Mouse (Mus musculus) hindbrain, embryonic 11.5 days (tissue): ENCODE data around the gene Cidec. TPM values are rescaled to one million over a fixed set of nuclear protein-coding genes. Genes with fewer than 3 reads are reported as not detected.
A peak's percentile ranks its signal among the peaks of the same experiment; 100 is the strongest.

Experiments used
- ATAC-seq: fragments of 200-750 bp; cut with Nextera tagmentation; 2 replicates; pipeline ENCODE4 v1.8.0; 2017; ENCODE audit warnings: mild to moderate bottlenecking, moderate TSS enrichment, moderate library complexity; ENCODE audit not compliant: low FRiP score
- DNase-seq: peaks from one replicate; pipeline ENCODE4 v3.0.0-alpha.2; 2015; ENCODE audit warnings: low spot score
- H3K27ac ChIP-seq: fragments of 300-500 bp; sonication (generic); 2 replicates; pipeline ENCODE4 v1.5.1; 2014; ENCODE audit warnings: mild to moderate bottlenecking, low read depth, low read length
- H3K27me3 ChIP-seq: fragments of 300-500 bp; sonication (generic); 2 replicates; pipeline ENCODE4 v1.6.1; 2014; ENCODE audit warnings: mild to moderate bottlenecking, low read length, moderate library complexity, mixed read lengths; ENCODE audit not compliant: control insufficient read depth, insufficient read depth
- H3K36me3 ChIP-seq: fragments of 300-500 bp; sonication (generic); 2 replicates; pipeline ENCODE4 v1.6.1; 2014; ENCODE audit warnings: mild to moderate bottlenecking, low read length, moderate library complexity, mixed read lengths; ENCODE audit not compliant: control insufficient read depth, insufficient read depth
- H3K4me1 ChIP-seq: fragments of 300-500 bp; sonication (generic); replicated peaks from 2 replicates; pipeline ENCODE4 v1.6.1; 2014; ENCODE audit warnings: low read length, mixed read lengths; ENCODE audit not compliant: control insufficient read depth, insufficient read depth
- H3K4me2 ChIP-seq: fragments of 300-500 bp; sonication (generic); replicated peaks from 2 replicates; pipeline ENCODE4 v1.6.1; 2014; ENCODE audit warnings: mild to moderate bottlenecking, low read depth, low read length
- H3K4me3 ChIP-seq: fragments of 300-500 bp; sonication (generic); 2 replicates; pipeline ENCODE4 v1.5.1; 2014; ENCODE audit warnings: low read depth, low read length
- H3K9ac ChIP-seq: fragments of 300-500 bp; sonication (generic); 2 replicates; pipeline ENCODE4 v1.6.1; 2014; ENCODE audit warnings: low read depth, low read length
- H3K9me3 ChIP-seq: fragments of 300-500 bp; sonication (generic); 2 replicates; pipeline ENCODE4 v1.6.1; 2016; ENCODE audit warnings: low read length; ENCODE audit not compliant: control insufficient read depth
- WGBS: fragments of 180-500 bp; shearing (Covaris S2); extraction: QIAGEN DNeasy Blood & Tissue Kit; methylation state at CpG from one replicate; pipeline ENCODE4 v1.1.7; 2014; 5-methylcytosine and 5-hydroxymethylcytosine counted together
- polyA plus RNA-seq: library from polyadenylated mRNA; unstranded; fragments of >200 nt; fragmentation: Nextera tagmentation; extraction: Ambion mirVana; gene quantifications from 2 replicates; pipeline ENCODE4 v1.2.1, GENCODE M21; 2014

Gene Cidec
- polyA plus RNA-seq, 1 experiment from 2014 or later, result not detected

- no peaks in the 10 kb centered on the region for H3K9me3 ChIP-seq
- H3K27ac ChIP-seq, result no peak overlapping the region
- H3K36me3 ChIP-seq, result no peaks in the 10 kb centered on the region
- H3K9ac ChIP-seq, result no peak overlapping the region
- ATAC-seq (no peak), DNase-seq (peak; percentile 86)
- H3K4me2 ChIP-seq, result no peak overlapping the region
- H3K4me3 ChIP-seq, result no peak overlapping the region
- WGBS, result 55% methylated on average over 7 of the region's 7 CpGs
- H3K27me3 ChIP-seq, result no peaks in the 10 kb centered on the region
- no peaks in the 10 kb centered on the region for H3K4me1 ChIP-seq
Measured at GRCm38 (mm10) chr6:113441147-113441680, 5.7 kb upstream of the Cidec start.

- Histone ChIP-seq H3K36me3 (no peaks in the 10 kb centered on the region), H3K4me2 (no peak overlapping the region), H3K9me3 (no peaks in the 10 kb centered on the region), H3K27ac (no peak overlapping the region), H3K9ac (no peak overlapping the region), H3K27me3 (no peaks in the 10 kb centered on the region), H3K4me1 (no peaks in the 10 kb centered on the region), H3K4me3 (no peak overlapping the region)
- DNase-seq (no peak), ATAC-seq (no peak)
- WGBS, result 88% methylated on average over 3 of the region's 3 CpGs
Measured at GRCm38 (mm10) chr6:113440686-113441085, 5.1 kb upstream of the Cidec start.

GRCm38 (mm10) chr6:113438721-113439430 is 3.3 kb upstream of the Cidec start:
- H3K27ac ChIP-seq, result no peak overlapping the region
- H3K36me3 ChIP-seq, result no peaks in the 10 kb centered on the region
- no peaks in the 10 kb centered on the region for H3K4me1 ChIP-seq
- WGBS, result 69% methylated on average over 12 of the region's 12 CpGs
- H3K9ac ChIP-seq, result no peak overlapping the region
- H3K4me2 ChIP-seq, result no peak overlapping the region
- no peak overlapping the region for H3K4me3 ChIP-seq
- H3K27me3 ChIP-seq, result no peaks in the 10 kb centered on the region
- DNase-seq (no peak), ATAC-seq (no peak)
- H3K9me3 ChIP-seq, result no peaks in the 10 kb centered on the region

- Histone ChIP-seq H3K9ac (no peak overlapping the region), H3K36me3 (no peaks in the 10 kb centered on the region), H3K4me2 (no peak overlapping the region), H3K9me3 (no peaks in the 10 kb centered on the region), H3K27me3 (no peaks in the 10 kb centered on the region), H3K4me1 (no peaks in the 10 kb centered on the region), H3K27ac (no peak overlapping the region), H3K4me3 (no peak overlapping the region)
- 77% methylated on average over 12 of the region's 12 CpGs for WGBS
- ATAC-seq, result no peak
- DNase-seq, result no peak
Measured at GRCm38 (mm10) chr6:113437135-113437534, 1.6 kb upstream of the Cidec start.

GRCm38 (mm10) chr6:113434691-113435090 is 869 bp downstream of the Cidec start:
- Histone ChIP-seq H3K9ac (no peak overlapping the region), H3K4me3 (no peak overlapping the region), H3K27me3 (no peaks in the 10 kb centered on the region), H3K27ac (no peak overlapping the region), H3K9me3 (no peaks in the 10 kb centered on the region), H3K36me3 (no peaks in the 10 kb centered on the region), H3K4me1 (no peaks in the 10 kb centered on the region), H3K4me2 (no peak overlapping the region)
- ATAC-seq (no peak), DNase-seq (no peak)
- WGBS, result 75% methylated on average over 7 of the region's 7 CpGs

GRCm38 (mm10) chr6:113433661-113434060 is 1.9 kb downstream of the Cidec start:
- no peak overlapping the region for H3K4me3 ChIP-seq
- no peaks in the 10 kb centered on the region for H3K27me3 ChIP-seq
- H3K27ac ChIP-seq, result no peak overlapping the region
- DNase-seq (no peak), ATAC-seq (no peak)
- H3K9me3 ChIP-seq, result no peaks in the 10 kb centered on the region
- H3K9ac ChIP-seq, result no peak overlapping the region
- H3K4me2 ChIP-seq, result no peak overlapping the region
- no peaks in the 10 kb centered on the region for H3K36me3 ChIP-seq
- no peaks in the 10 kb centered on the region for H3K4me1 ChIP-seq
- WGBS, result 83% methylated on average over 3 of the region's 3 CpGs

GRCm38 (mm10) chr6:113431801-113432200 is 3.8 kb downstream of the Cidec start:
- ATAC-seq, result no peak
- H3K4me3 ChIP-seq, result no peak overlapping the region
- H3K4me1 ChIP-seq, result no peaks in the 10 kb centered on the region
- H3K9me3 ChIP-seq, result no peaks in the 10 kb centered on the region
- 66% methylated on average over 3 of the region's 3 CpGs for WGBS
- H3K9ac ChIP-seq, result no peak overlapping the region
- H3K27me3 ChIP-seq, result no peaks in the 10 kb centered on the region
- no peak for DNase-seq
- H3K36me3 ChIP-seq, result no peaks in the 10 kb centered on the region
- H3K27ac ChIP-seq, result no peak overlapping the region
- H3K4me2 ChIP-seq, result no peak overlapping the region

- no peak overlapping the region for H3K27ac ChIP-seq
- WGBS, result 66% methylated on average over 3 of the region's 3 CpGs
- no peak overlapping the region for H3K9ac ChIP-seq
- H3K4me2 ChIP-seq, result no peak overlapping the region
- H3K27me3 ChIP-seq, result no peaks in the 10 kb centered on the region
- no peak overlapping the region for H3K4me3 ChIP-seq
- no peaks in the 10 kb centered on the region for H3K36me3 ChIP-seq
- H3K9me3 ChIP-seq, result no peaks in the 10 kb centered on the region
- no peaks in the 10 kb centered on the region for H3K4me1 ChIP-seq
- ATAC-seq (no peak), DNase-seq (no peak)
Measured at GRCm38 (mm10) chr6:113430846-113431245, 4.7 kb downstream of the Cidec start.

GRCm38 (mm10) chr6:113429965-113430364 is 5.6 kb downstream of the Cidec start:
- 86% methylated on average over 3 of the region's 3 CpGs for WGBS
- no peaks in the 10 kb centered on the region for H3K9me3 ChIP-seq
- H3K4me2 ChIP-seq, result no peak overlapping the region
- DNase-seq (no peak), ATAC-seq (no peak)
- no peak overlapping the region for H3K9ac ChIP-seq
- H3K27ac ChIP-seq, result no peak overlapping the region
- no peak overlapping the region for H3K4me3 ChIP-seq
- H3K27me3 ChIP-seq, result no peaks in the 10 kb centered on the region
- H3K36me3 ChIP-seq, result no peaks in the 10 kb centered on the region
- no peaks in the 10 kb centered on the region for H3K4me1 ChIP-seq
